Mouse (Mus musculus): Measurements from ENCODE around the gene Tpgs1.

The Tpgs1 gene

GRCm38 (mm10) chr10:79668771-79669575, at the start of gene Tpgs1:
Gene Tpgs1, plus strand, starts transcription at chr10:79669369.
- DNase-seq (ENCODE audit: low spot score in 2 of 2) = peak; percentile 84 to 91

- DNase-seq (ENCODE audit: low spot score in 2 of 2) = no peak
Observed at GRCm38 (mm10) chr10:79623950-79624349, 45.2 kb upstream of the Tpgs1 start.

GRCm38 (mm10) chr10:79625398-79625797, 43.8 kb upstream of the Tpgs1 start:
- DNase-seq (ENCODE audit: low spot score in 2 of 2) = no peak

- DNase-seq (ENCODE audit: low spot score in 2 of 2) = no peak
Observed at GRCm38 (mm10) chr10:79626156-79626555, 43.0 kb upstream of the Tpgs1 start.

GRCm38 (mm10) chr10:79628377-79628776, 40.8 kb upstream of the Tpgs1 start:
- no peak for DNase-seq (ENCODE audit: low spot score in 2 of 2)

- DNase-seq (ENCODE audit: low spot score in 2 of 2) = peak; percentile 57 to 59
Observed at GRCm38 (mm10) chr10:79631432-79631831, 37.7 kb upstream of the Tpgs1 start.

- DNase-seq (ENCODE audit: low spot score in 2 of 2) = peak in 1 of 2 experiments; percentile 42
Observed at GRCm38 (mm10) chr10:79633006-79633777, 36.0 kb upstream of the Tpgs1 start.

GRCm38 (mm10) chr10:79636287-79636686, 32.9 kb upstream of the Tpgs1 start:
- DNase-seq (ENCODE audit: low spot score in 2 of 2) = no peak

GRCm38 (mm10) chr10:79637128-79638110, 31.8 kb upstream of the Tpgs1 start, which contains the start of gene Shc2:
Gene Shc2, minus strand, starts transcription at chr10:79637918.
- DNase-seq (ENCODE audit: low spot score in 2 of 2) = peak; percentile 78 to 80

- peak; percentile 62 to 74 for DNase-seq (ENCODE audit: low spot score in 2 of 2)
Observed at GRCm38 (mm10) chr10:79638486-79639204, 30.5 kb upstream of the Tpgs1 start.

- DNase-seq (ENCODE audit: low spot score in 2 of 2) = no peak
Observed at GRCm38 (mm10) chr10:79645711-79646110, 23.5 kb upstream of the Tpgs1 start, which contains the start of gene Odf3l2. Gene Odf3l2, minus strand, starts transcription at chr10:79645738.

- DNase-seq (ENCODE audit: low spot score in 2 of 2) = peak in 1 of 2 experiments; percentile 60
Observed at GRCm38 (mm10) chr10:79649070-79649751, 20.0 kb upstream of the Tpgs1 start.

GRCm38 (mm10) chr10:79652789-79653188, 16.4 kb upstream of the Tpgs1 start:
- DNase-seq (ENCODE audit: low spot score in 2 of 2) = no peak

- peak in 1 of 2 experiments; percentile 27 for DNase-seq (ENCODE audit: low spot score in 2 of 2)
Observed at GRCm38 (mm10) chr10:79654946-79655395, 14.2 kb upstream of the Tpgs1 start.

- DNase-seq (ENCODE audit: low spot score in 2 of 2) = no peak
Observed at GRCm38 (mm10) chr10:79658829-79659228, 10.3 kb upstream of the Tpgs1 start.

- DNase-seq (ENCODE audit: low spot score in 2 of 2) = no peak
Observed at GRCm38 (mm10) chr10:79660298-79660697, 8.9 kb upstream of the Tpgs1 start.

- DNase-seq (ENCODE audit: low spot score in 2 of 2) = no peak
Observed at GRCm38 (mm10) chr10:79661861-79662260, 7.3 kb upstream of the Tpgs1 start.

- DNase-seq (ENCODE audit: low spot score in 2 of 2) = no peak
Observed at GRCm38 (mm10) chr10:79664131-79664665, 5.0 kb upstream of the Tpgs1 start, which contains the start of gene Madcam1. Gene Madcam1, plus strand, starts transcription at chr10:79664559.

- DNase-seq (ENCODE audit: low spot score in 2 of 2) = no peak
Observed at GRCm38 (mm10) chr10:79665051-79665450, 4.1 kb upstream of the Tpgs1 start.

- DNase-seq (ENCODE audit: low spot score in 2 of 2) = no peak
Observed at GRCm38 (mm10) chr10:79666493-79666892, 2.7 kb upstream of the Tpgs1 start.
